Mouse (Mus musculus) heart, adult 2 months (tissue): ENCODE measurements at regions not wholly inside any gene's neighbourhood (a gene's known extent, or its start where the extent isn't known, plus 50 kb on each side); places are given as distances from the start of the nearest gene placed in this dataset.

Source experiments
- CTCF ChIP-seq: fragments of 200-600 bp; IDR thresholded peaks from 2 replicates; pipeline ENCODE4 v1.8.1; 2022; ENCODE audit warnings: antibody characterized with exemption, mild to moderate bottlenecking, moderate library complexity
- EP300 ChIP-seq: fragments of 200-500 bp; IDR thresholded peaks from 2 replicates; pipeline ENCODE4 v1.6.1; 2011; ENCODE audit warnings: low read depth, low read length, control low read depth; ENCODE audit not compliant: insufficient read depth
- POLR2A ChIP-seq: fragments of 200-500 bp; IDR thresholded peaks from 2 replicates; pipeline ENCODE4 v1.6.1; 2011; ENCODE audit warnings: mild to moderate bottlenecking, low read depth, low read length, control low read depth; ENCODE audit not compliant: insufficient read depth

- TF ChIP-seq POLR2A (no peak), CTCF (no peak), EP300 (no peak)
These were observed 109.1 kb upstream of the Sox5 start for GRCm38 (mm10) chr6:144890914-144891313.
